Mouse (Mus musculus) ES-E14 (cell line): ENCODE data around the gene Anln.

Source experiments
- MAFK ChIP-seq: IDR thresholded peaks from 2 replicates; pipeline ENCODE4 v1.6.1; 2014; ENCODE audit warnings: mild to moderate bottlenecking, low read depth, low read length, inconsistent platforms; ENCODE audit not compliant: insufficient read depth
- ZNF384 ChIP-seq: IDR thresholded peaks from 2 replicates; pipeline ENCODE4 v1.6.1; 2012; ENCODE audit warnings: low read depth, low read length, inconsistent platforms

- TF ChIP-seq ZNF384 (no peak), MAFK (no peak)
Observed at GRCm38 (mm10) chr9:22419877-22420276, 30.9 kb upstream of the Anln start.
